Mouse (Mus musculus) cortical plate, adult 2 months (tissue): ENCODE measurements around the gene Sulf2.

Source experiments
- CTCF ChIP-seq: fragments of 200-500 bp; IDR thresholded peaks from 2 replicates; pipeline ENCODE4 v1.5.1; 2011; ENCODE audit warnings: mild to moderate bottlenecking, control low read depth, low read length; ENCODE audit not compliant: insufficient read depth; ENCODE audit errors: extremely low read depth
- POLR2A ChIP-seq: fragments of 200-500 bp; IDR thresholded peaks from 2 replicates; pipeline ENCODE4 v1.6.1; 2011; ENCODE audit warnings: mild to moderate bottlenecking, low read length, control low read depth; ENCODE audit not compliant: insufficient read depth; ENCODE audit errors: extremely low read depth

DNA sequence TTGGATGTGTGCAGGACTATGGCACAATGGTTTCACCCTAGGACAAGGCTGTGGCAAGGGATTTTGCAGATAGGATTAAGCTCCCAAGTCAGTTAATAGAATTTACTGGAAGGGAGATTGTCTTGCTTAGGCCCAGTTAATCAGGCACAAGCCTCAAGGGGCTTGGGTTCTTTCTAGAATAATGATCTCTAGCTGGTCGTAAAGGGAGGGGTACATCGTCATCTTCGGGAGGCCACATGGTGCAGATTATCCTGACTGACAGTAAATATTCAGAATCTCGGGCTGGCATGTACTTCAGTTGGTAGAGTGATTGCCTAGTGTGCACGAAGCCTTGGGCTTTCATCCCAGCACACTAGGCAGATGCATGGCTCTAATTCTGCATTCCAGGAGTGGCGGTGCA lies 8.5 kb upstream of the Sulf2 start:
- TF ChIP-seq CTCF (no peak), POLR2A (no peak)
